Mouse (Mus musculus): Measurements from ENCODE around the gene Nudt9.
"Not testable (repeated sequence)": the region's sequence is repeated elsewhere in the genome, so short reads cannot be mapped to it uniquely, and the experiment has no call there.

GRCm38 (mm10) chr5:104024193-104024592 lies 21.9 kb upstream of the Nudt9 start:
- not testable (repeated sequence) for TF ChIP-seq CTCF, EP300 (IDR thresholded peaks at IDR 0.05; ENCODE audit: low read depth)
